Mouse (Mus musculus) heart, embryonic 15.5 days (tissue): ENCODE measurements at regions not wholly inside any gene's neighbourhood (a gene's known extent, or its start where the extent isn't known, plus 50 kb on each side); places are given as distances from the start of the nearest gene placed in this dataset.

Experiments
- ATAC-seq: fragments of 200-750 bp; cut with Nextera tagmentation; replicated peaks from 2 replicates; pipeline ENCODE4 v1.8.0; 2017; ENCODE audit warnings: low read depth, moderate TSS enrichment; ENCODE audit not compliant: insufficient number of reproducible peaks, insufficient read depth, low FRiP score
- H3K27ac ChIP-seq: fragments of 300-500 bp; sonication (generic); 2 replicates; pipeline ENCODE4 v1.5.1; 2015; ENCODE audit warnings: mild to moderate bottlenecking, inconsistent platforms
- H3K27me3 ChIP-seq: fragments of 300-500 bp; sonication (generic); 2 replicates; pipeline ENCODE4 v1.6.1; 2015; ENCODE audit warnings: inconsistent platforms
- H3K36me3 ChIP-seq: fragments of 300-500 bp; sonication (generic); 2 replicates; pipeline ENCODE4 v1.6.1; 2015; ENCODE audit warnings: mild to moderate bottlenecking, inconsistent platforms
- H3K4me1 ChIP-seq: fragments of 300-500 bp; sonication (generic); replicated peaks from 2 replicates; pipeline ENCODE4 v1.6.1; 2015; ENCODE audit warnings: inconsistent platforms
- H3K4me2 ChIP-seq: fragments of 300-500 bp; sonication (generic); 2 replicates; pipeline ENCODE4 v1.6.1; 2015; ENCODE audit warnings: inconsistent platforms, mild to moderate bottlenecking, moderate library complexity
- H3K4me3 ChIP-seq: fragments of 300-500 bp; sonication (generic); 2 replicates; pipeline ENCODE4 v1.5.1; 2015; ENCODE audit warnings: mild to moderate bottlenecking, inconsistent platforms
- H3K9ac ChIP-seq: fragments of 300-500 bp; sonication (generic); 2 replicates; pipeline ENCODE4 v1.6.1; 2015; ENCODE audit warnings: mild to moderate bottlenecking, inconsistent platforms
- H3K9me3 ChIP-seq: fragments of 300-500 bp; sonication (generic); replicated peaks from 2 replicates; pipeline ENCODE4 v1.6.1; 2016; ENCODE audit warnings: inconsistent platforms
- WGBS: fragments of 180-500 bp; shearing (Covaris S2); methylation state at CpG from one replicate; pipeline ENCODE4 v1.1.7; 2015; ENCODE audit warnings: mixed read lengths; 5-methylcytosine and 5-hydroxymethylcytosine counted together

DNA sequence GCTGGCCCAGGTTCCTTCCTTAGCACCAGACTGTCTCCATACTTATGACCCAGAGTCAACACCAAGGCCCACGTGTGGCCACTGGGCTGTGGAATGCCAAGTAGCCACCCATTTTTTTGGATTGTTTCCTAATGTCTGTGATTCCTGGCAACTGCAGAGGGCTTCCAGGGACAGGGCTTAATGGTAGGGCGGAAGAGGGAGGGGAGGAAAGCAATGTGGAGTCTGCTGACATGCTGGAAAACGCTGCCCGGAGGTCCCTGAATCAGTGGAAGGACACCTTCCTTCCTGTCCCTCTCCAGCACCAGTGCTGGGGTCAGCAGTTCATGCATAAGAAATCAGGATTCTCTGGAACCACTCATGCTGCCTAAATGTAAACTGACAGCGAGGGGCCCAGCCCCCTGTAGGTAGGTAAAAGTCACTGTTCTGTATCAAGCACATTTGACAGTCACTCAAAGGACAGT lies 90.8 kb downstream of the Iyd start:
- peak; percentile 71 for ATAC-seq
- Histone ChIP-seq H3K27me3 (no peaks in the 10 kb centered on the region), H3K4me2 (no peak overlapping the region), H3K4me1 (peaks cover 6% of the 10 kb centered on the region; the same call in 1 of the 2 replicates), H3K36me3 (no peaks in the 10 kb centered on the region), H3K9ac (no peak overlapping the region), H3K4me3 (no peak overlapping the region), H3K9me3 (no peaks in the 10 kb centered on the region), H3K27ac (peak overlapping the region; percentile 5)
- WGBS: 24% methylated on average over 5 of the region's 5 CpGs

DNA sequence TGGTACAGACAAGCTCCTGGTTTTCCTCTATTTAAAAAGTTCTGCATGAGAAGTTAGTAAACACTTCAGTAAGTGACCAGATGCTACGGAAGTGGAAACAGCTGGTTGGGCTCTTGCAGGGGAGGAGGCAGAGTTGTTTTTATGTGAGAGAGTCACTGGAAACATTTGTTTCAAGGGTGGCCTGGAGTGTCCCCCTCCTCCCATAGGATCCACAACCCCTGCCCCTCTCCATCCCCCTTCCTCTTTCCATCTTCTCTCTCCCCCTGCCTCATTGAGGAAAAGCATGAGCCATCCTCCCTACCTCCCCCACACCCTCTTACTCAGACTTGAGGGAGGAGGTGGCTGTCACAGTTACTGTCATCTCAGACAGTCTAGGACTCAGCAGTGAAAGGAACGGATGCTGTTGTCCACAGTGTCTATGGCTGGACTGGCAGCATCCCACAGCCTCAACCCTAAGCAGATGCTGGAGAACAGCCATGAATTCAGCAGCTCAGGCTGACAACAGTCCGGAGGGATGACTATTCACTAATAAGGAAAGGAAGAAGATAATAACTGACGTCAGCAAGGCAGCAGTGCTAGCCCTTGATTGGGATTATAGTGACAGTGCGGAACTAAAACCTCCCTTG lies 93.9 kb downstream of the Iyd start:
- ATAC-seq: peak; percentile 71
- Histone ChIP-seq H3K9me3 (no peaks in the 10 kb centered on the region), H3K36me3 (no peaks in the 10 kb centered on the region), H3K4me1 (peaks cover 6% of the 10 kb centered on the region; the same call in 1 of the 2 replicates), H3K9ac (no peak overlapping the region), H3K27me3 (no peaks in the 10 kb centered on the region), H3K27ac (peak overlapping the region; percentile 72), H3K4me2 (no peak overlapping the region), H3K4me3 (no peak overlapping the region)
- WGBS: 34% methylated on average over 5 of the region's 5 CpGs

DNA sequence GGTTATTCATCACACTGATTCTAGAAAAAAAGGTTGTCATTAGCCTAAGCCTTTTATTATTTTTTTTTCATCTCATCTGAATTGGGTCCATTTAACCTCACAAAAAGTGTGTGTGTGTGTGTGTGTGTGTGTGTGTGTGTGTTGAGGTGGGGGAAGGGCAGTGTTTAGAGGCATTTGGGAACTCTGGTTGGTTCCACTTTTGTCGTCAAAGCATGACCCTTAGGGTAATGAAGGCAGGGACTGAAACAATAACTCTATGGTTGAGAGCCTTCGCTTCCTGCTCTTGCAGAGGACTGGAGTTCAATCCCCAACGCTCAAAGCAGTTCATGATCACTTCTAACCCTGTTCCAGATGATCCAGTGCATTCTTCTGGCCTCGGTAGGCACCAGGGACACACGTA lies 96.1 kb upstream of the Plekhg1 start:
- H3K36me3 ChIP-seq: no peaks in the 10 kb centered on the region
- H3K27me3 ChIP-seq: no peaks in the 10 kb centered on the region
- 78% methylated on average over 5 of the region's 5 CpGs for WGBS
- H3K27ac ChIP-seq: no peak overlapping the region; the same call in 1 of the 2 replicates
- H3K9me3 ChIP-seq: no peaks in the 10 kb centered on the region
- H3K4me2 ChIP-seq: no peak overlapping the region
- no peak overlapping the region for H3K9ac ChIP-seq
- no peak for ATAC-seq
- no peak overlapping the region for H3K4me3 ChIP-seq
- no peaks in the 10 kb centered on the region for H3K4me1 ChIP-seq

DNA sequence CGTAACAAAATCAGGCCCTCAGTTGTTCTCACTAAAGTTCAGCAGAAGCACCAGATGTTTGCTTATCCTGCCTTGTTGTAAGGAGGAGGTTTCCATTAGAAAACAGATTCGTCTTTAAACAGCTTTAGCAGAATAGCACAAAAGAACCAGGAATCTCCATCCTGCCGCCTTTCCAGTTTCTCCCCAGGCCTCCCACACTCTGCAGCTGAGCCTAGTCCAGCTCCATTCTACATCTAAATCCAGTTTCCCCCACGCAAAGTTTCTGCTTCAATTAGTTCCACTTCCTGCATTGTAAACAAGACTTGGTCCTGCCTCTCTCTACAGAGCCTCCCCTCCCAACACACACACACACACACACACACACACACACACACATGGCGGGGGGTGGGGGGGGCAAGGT lies 95.1 kb upstream of the Plekhg1 start:
- Histone ChIP-seq H3K27me3 (no peaks in the 10 kb centered on the region), H3K36me3 (no peaks in the 10 kb centered on the region), H3K4me3 (no peak overlapping the region), H3K4me1 (no peaks in the 10 kb centered on the region), H3K9ac (no peak overlapping the region), H3K4me2 (no peak overlapping the region), H3K27ac (peak overlapping the region; percentile 58), H3K9me3 (no peaks in the 10 kb centered on the region)
- 47% methylated on average over 5 of the region's 5 CpGs for WGBS
- ATAC-seq: no peak

DNA sequence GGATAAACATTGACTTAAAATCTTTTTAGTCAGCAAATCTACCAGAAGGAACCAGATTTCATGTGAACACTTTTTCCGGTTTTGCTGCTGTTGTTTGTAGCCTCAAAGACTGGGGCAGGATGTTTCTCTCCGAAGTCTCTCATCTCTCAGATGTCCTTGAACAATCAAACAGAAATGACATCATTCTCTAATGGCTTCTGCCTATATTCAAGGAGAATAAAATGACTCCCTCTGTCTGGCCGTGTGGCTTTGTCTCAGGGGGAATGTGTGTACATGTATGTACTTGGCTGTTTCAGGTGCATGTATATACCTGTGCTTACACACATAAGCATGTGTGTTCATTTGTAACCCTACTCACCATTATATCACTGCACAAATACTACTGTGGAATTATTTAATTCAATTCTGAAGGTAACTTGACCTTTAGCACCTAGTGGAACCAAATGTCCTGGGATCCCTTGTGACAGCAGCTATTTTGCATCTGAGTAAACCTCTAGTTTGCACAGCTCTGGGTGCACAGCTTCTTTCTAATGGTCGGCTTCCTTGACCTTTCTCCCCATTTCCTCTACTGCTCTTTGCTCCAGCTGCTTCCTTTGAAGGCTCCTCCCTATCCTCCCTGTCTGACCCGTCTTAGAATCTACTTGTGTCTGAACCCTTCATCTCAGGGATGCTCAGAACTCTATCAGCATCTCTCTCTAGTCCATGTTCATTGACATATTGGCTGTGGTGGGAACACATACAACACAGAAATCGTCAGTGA lies 93.8 kb upstream of the Plekhg1 start:
- H3K4me2 ChIP-seq: no peak overlapping the region
- ATAC-seq: no peak

DNA sequence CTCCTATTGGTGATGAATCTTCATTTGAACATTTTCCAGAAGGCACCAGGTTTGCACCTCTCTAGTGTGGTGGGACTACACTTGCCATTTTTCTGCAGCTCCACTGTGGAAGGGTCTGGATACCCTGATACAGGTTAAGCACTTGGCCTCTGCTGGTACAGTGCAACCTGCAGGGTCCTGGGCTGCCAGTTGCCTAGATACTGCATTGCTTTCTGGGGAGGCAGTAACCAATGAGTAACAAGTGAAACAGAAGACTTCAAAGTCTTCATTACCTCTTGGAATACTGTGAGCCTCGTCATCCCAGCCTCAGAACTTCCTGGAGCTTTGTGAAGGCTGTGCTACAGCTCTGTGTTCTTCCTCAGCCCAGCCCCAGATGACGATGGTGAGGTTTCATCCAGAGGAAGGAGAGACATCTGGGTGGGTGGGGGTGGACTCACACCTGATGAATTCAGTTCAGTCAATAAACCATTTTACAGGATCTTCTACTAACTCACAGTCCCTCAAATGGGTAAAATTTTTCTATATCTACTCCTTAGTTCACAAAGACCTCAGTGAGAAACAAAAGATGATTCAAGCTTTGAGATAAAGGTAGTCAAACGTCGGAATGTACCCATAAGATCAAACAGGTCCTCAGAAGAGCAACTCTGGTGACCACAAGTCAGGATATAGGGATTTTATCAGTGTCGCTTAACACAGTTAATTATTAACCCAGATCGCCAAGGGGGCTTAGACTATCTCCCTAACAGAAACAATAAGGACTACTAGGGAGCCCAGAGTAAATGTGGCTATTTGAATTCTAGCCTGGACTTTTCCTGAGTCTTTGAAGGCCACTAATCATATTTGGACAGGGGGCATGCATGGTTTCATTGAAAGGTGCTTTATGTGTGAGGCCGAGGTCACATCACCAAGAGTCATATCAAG lies 92.1 kb upstream of the Plekhg1 start:
- no peak overlapping the region for H3K4me2 ChIP-seq
- H3K27me3 ChIP-seq: no peaks in the 10 kb centered on the region
- ATAC-seq: no peak
- no peak overlapping the region for H3K9ac ChIP-seq
- no peaks in the 10 kb centered on the region for H3K36me3 ChIP-seq
- H3K27ac ChIP-seq: no peak overlapping the region
- no peak overlapping the region for H3K4me3 ChIP-seq
- no peaks in the 10 kb centered on the region for H3K4me1 ChIP-seq
- H3K9me3 ChIP-seq: no peaks in the 10 kb centered on the region
- 62% methylated on average over 7 of the region's 7 CpGs for whole genome bisulfite sequencing

More for the DNA sequence above, 93.8 kb upstream of the Plekhg1 start:
- Histone ChIP-seq H3K27ac (peak overlapping the region; percentile 49; the same call in 1 of the 2 replicates), H3K4me3 (no peak overlapping the region), H3K9me3 (no peaks in the 10 kb centered on the region), H3K27me3 (no peaks in the 10 kb centered on the region), H3K36me3 (no peaks in the 10 kb centered on the region), H3K4me1 (no peaks in the 10 kb centered on the region), H3K9ac (no peak overlapping the region)
- WGBS: 54% methylated on average over 6 of the region's 6 CpGs

DNA sequence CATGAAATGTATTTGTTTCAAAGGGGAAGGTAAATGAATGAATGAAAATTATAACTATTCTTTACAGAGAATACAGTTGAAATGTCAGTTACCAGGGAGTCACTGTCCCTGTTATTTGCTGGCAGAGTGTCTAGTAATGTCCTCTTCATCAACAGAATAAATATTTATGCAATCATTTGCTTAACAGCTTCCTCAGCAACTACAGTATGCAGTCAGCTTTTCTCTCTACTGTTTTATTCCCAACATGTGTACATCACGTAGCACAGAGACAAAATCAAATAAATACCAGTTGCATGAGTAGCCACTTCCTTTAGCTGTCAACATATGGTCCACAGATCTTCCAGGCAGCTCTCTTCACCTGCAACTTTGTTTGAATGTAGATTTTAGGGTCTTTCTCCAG lies 90.2 kb upstream of the Plekhg1 start:
- no peaks in the 10 kb centered on the region for H3K4me1 ChIP-seq
- H3K4me3 ChIP-seq: no peak overlapping the region
- no peaks in the 10 kb centered on the region for H3K27me3 ChIP-seq
- ATAC-seq: no peak
- H3K36me3 ChIP-seq: no peaks in the 10 kb centered on the region
- 40% methylated on average over 1 of the region's 1 CpGs for WGBS
- no peak overlapping the region for H3K9ac ChIP-seq
- no peaks in the 10 kb centered on the region for H3K9me3 ChIP-seq
- no peak overlapping the region for H3K4me2 ChIP-seq
- no peak overlapping the region for H3K27ac ChIP-seq

DNA sequence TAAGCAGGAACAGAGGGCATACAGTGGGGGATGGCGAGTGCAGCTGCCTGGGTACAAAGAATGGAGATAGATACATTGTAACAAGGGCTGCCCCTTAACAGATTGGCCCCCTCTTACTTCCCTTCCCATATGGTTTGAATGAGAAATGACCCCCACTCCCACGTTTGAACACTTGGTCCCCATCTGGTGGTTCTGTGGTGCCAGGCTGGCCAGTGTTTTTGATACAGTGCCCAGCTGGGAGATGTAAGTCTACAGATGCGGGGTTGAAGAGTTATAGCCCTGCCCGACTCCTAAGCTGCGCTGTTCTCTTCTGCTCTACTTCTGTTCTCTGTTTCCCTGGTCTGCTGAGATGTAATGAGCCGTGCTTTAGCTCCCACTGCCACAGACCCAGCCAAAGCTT lies 89.6 kb upstream of the Plekhg1 start:
- Histone ChIP-seq H3K9me3 (no peaks in the 10 kb centered on the region), H3K4me2 (no peak overlapping the region), H3K27me3 (no peaks in the 10 kb centered on the region), H3K4me1 (no peaks in the 10 kb centered on the region), H3K4me3 (no peak overlapping the region), H3K9ac (no peak overlapping the region), H3K27ac (no peak overlapping the region), H3K36me3 (no peaks in the 10 kb centered on the region)
- no peak for ATAC-seq
- 73% methylated on average over 6 of the region's 6 CpGs for WGBS

DNA sequence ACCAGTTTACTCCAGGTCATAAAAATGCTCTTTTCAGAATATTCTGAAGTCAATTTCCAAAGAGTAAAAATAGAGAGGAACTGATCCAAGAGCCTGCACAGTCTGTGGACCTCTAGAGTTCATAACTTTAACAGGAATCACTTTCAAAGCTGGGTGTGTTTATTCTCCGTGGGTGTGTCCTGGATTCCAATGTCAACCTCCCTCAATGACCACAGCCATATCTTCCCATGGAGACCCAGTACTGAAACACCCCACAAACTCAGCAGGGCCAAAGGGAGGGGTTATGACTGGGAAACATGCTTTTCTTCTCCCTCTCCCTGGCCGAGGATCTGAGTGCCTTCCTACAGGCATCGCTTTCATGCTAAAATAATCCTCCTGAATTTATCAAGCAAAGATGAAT lies 87.6 kb upstream of the Plekhg1 start:
- no peak overlapping the region for H3K9ac ChIP-seq
- WGBS: 72% methylated on average over 3 of the region's 3 CpGs
- H3K4me1 ChIP-seq: no peaks in the 10 kb centered on the region
- no peak for ATAC-seq
- no peak overlapping the region for H3K4me3 ChIP-seq
- no peaks in the 10 kb centered on the region for H3K9me3 ChIP-seq
- no peaks in the 10 kb centered on the region for H3K36me3 ChIP-seq
- no peak overlapping the region for H3K27ac ChIP-seq
- no peak overlapping the region for H3K4me2 ChIP-seq
- H3K27me3 ChIP-seq: no peaks in the 10 kb centered on the region

DNA sequence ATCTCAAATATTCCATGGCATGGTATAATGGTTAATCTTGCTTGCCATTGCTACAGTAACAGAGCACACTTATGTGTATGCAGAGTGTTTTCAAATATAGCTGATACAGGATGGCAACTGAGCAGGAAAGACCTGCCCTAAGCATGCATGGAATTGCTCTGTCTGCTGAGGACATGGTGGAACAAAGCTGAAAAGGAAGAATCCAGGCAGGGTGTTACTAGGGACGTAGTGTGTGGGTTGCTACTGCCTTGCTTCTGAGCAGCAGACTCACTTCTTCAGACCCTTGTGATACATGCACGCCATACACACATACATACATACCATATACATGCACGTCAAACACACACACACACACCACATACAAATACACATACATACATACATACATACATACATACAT lies 84.1 kb upstream of the Plekhg1 start:
- H3K9ac ChIP-seq: no peak overlapping the region
- WGBS: 90% methylated on average over 3 of the region's 3 CpGs
- no peak overlapping the region for H3K4me3 ChIP-seq

DNA sequence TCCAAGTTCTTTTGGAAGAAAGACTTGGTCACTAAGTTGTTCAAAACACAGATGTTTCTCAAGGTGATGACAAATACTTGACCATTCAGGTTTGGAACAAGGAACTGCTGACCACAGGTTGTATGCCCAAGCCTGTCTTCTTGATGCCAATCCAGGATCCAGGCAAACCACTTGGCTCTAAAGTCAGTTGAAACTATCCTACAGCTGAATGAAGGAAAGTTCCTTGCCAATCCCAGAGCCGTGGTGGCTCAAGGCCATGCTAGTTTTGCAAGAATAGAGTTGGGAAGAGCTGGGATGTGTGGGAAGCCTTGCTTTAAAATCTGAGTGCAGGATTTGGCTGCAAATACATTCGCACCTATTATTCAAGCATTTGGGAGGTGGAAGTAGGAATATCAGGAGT lies 78.0 kb upstream of the Plekhg1 start:
- H3K9ac ChIP-seq: no peak overlapping the region
- ATAC-seq: no peak
- H3K4me3 ChIP-seq: no peak overlapping the region
- no peaks in the 10 kb centered on the region for H3K9me3 ChIP-seq
- WGBS: 80% methylated on average over 2 of the region's 2 CpGs
- H3K4me1 ChIP-seq: no peaks in the 10 kb centered on the region
- no peak overlapping the region for H3K27ac ChIP-seq
- no peaks in the 10 kb centered on the region for H3K27me3 ChIP-seq
- no peaks in the 10 kb centered on the region for H3K36me3 ChIP-seq
- H3K4me2 ChIP-seq: no peak overlapping the region

More for the DNA sequence above, 84.1 kb upstream of the Plekhg1 start:
- H3K27ac ChIP-seq: no peak overlapping the region
- no peaks in the 10 kb centered on the region for H3K4me1 ChIP-seq
- H3K9me3 ChIP-seq: no peaks in the 10 kb centered on the region
- no peaks in the 10 kb centered on the region for H3K27me3 ChIP-seq
- no peak overlapping the region for H3K4me2 ChIP-seq
- ATAC-seq: no peak
- H3K36me3 ChIP-seq: no peaks in the 10 kb centered on the region
